34 mouse cellular contexts compared by ENCODE assay signal in the genomic region with DNA sequence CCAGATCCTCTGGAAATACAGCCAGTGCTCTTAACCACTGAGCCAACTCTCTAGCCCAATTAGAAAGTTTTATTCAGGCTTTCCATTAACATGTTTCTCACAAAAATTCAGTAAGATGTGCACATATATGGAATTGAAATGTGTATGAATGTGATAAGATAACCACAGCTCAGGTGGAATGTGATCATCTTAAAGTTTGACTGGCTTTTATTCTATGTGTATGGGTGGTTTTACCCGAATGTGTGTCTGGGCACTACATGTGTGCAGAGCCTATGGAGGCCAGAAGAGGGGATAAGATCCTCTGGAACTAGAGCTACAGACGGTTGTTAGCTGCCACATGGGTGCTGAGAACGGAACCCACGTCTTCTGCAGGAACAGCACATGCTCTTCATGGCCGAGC. TPM values are rescaled to one million over a fixed set of nuclear protein-coding genes. Genes with fewer than 3 reads are reported as not detected.
A peak's percentile ranks its signal among the peaks of the same experiment; 100 is the strongest.
DNase-seq lines count a peak whose midpoint lies in the region; ATAC-seq lines count a peak whose summit lies in the region.
"Had no signal": no experiment of that assay in that cellular context is flagged by ENCODE, and none has a peak within 500 bp of the region (broad histone marks: within the 10 kb centered on the region; RNA-seq: fewer than 3 reads in every experiment).

No protein-coding gene starts in this region.

- WGBS in liver, embryonic 11.5 days = 61% methylated on average over 5 of the region's 5 CpGs
- 58% methylated on average over 5 of the region's 5 CpGs for WGBS in liver, embryonic 13.5 days (ENCODE audit: insufficient replicate concordance)
- whole genome bisulfite sequencing in liver, embryonic 16.5 days (ENCODE audit: insufficient replicate concordance) = 56% methylated on average over 5 of the region's 5 CpGs
- 79% methylated on average over 5 of the region's 5 CpGs for WGBS in forebrain, embryonic 10.5 days

- no peaks in the 10 kb centered on the region for H3K27me3 ChIP-seq in liver, embryonic 11.5 days (replicated peaks; ENCODE audit: control insufficient read depth, insufficient read depth, low read length)
- no peaks in the 10 kb centered on the region for H3K27me3 ChIP-seq in liver, embryonic 13.5 days
- H3K27me3 ChIP-seq in liver, embryonic 16.5 days (ENCODE audit: control insufficient read depth, insufficient read depth, low read depth, low read length) = no peaks in the 10 kb centered on the region
- H3K27me3 ChIP-seq in forebrain, embryonic 10.5 days (ENCODE audit: poor library complexity, severe bottlenecking) = no peaks in the 10 kb centered on the region
- H3K27me3 ChIP-seq: hindbrain, embryonic 12.5 days had no signal

- no peak overlapping the region for H3K4me2 ChIP-seq in liver, embryonic 11.5 days
- H3K4me2 ChIP-seq in liver, embryonic 13.5 days = no peak overlapping the region
- no peak overlapping the region for H3K4me2 ChIP-seq in liver, embryonic 16.5 days (ENCODE audit: low read depth, low read length)
- H3K4me2 ChIP-seq: embryonic facial prominence, embryonic 13.5 days; forebrain, embryonic 12.5 days; forebrain, embryonic 15.5 days; hindbrain, embryonic 12.5 days; hindbrain, embryonic 15.5 days had no signal

- no peak overlapping the region for H3K9ac ChIP-seq in liver, embryonic 11.5 days (ENCODE audit: low read depth, low read length)
- no peak overlapping the region for H3K9ac ChIP-seq in liver, embryonic 13.5 days
- H3K9ac ChIP-seq in liver, embryonic 16.5 days (ENCODE audit: low read depth, low read length) = no peak overlapping the region
- H3K9ac ChIP-seq: embryonic facial prominence, embryonic 13.5 days; forebrain, embryonic 12.5 days; forebrain, embryonic 15.5 days; hindbrain, embryonic 12.5 days; hindbrain, embryonic 15.5 days had no signal

- DNase-seq in liver, embryonic 11.5 days (ENCODE audit: low spot score) = no peak
- no peak for DNase-seq in liver
- DNase-seq in liver, embryonic 13.5 days = no peak
- DNase-seq in gastrocnemius, postnatal 36 days = no peak
- no peak for DNase-seq in spleen, postnatal 14 days (ENCODE audit: low spot score in 2 of 2)
- DNase-seq in forebrain, embryonic 10.5 days (ENCODE audit: extremely low spot score, low spot score) = no peak
- DNase-seq: adrenal gland, adult 2 months; adrenal gland, postnatal 14 days; B cell, adult 2 months; cerebellum, adult 11 months; cerebellum, adult 8-10 months; cerebellum, postnatal 10 days; cerebellum, postnatal 36 days; embryo, embryonic 11 days; gastrocnemius, adult 2 months; gastrocnemius, postnatal 14 days; heart, adult 2 months had no signal

- no peak overlapping the region for H3K27ac ChIP-seq in liver, embryonic 11.5 days (ENCODE audit: low read depth, low read length)
- H3K27ac ChIP-seq in liver, embryonic 13.5 days = peak overlapping the region; percentile 35
- no peak overlapping the region for H3K27ac ChIP-seq in liver, embryonic 16.5 days (ENCODE audit: low read length)
- H3K27ac ChIP-seq in forebrain, embryonic 10.5 days = no peak overlapping the region
- H3K27ac ChIP-seq: embryonic facial prominence, embryonic 10.5 days; embryonic facial prominence, embryonic 13.5 days; forebrain, embryonic 12.5 days; forebrain, embryonic 15.5 days; gastrocnemius, adult 2 months; heart, adult 2 months; heart, embryonic 10.5 days; hindbrain, embryonic 12.5 days; hindbrain, embryonic 15.5 days had no signal

- peak; percentile 62; the same call in 1 of the 2 replicates for ATAC-seq in liver, embryonic 11.5 days (replicated peaks; ENCODE audit: low FRiP score)
- ATAC-seq in liver, embryonic 13.5 days (ENCODE audit: low read depth) = peak; percentile 61; the same call in 1 of the 2 replicates
- ATAC-seq in liver, embryonic 16.5 days (ENCODE audit: low read depth) = peak; percentile 65; the same call in 1 of the 2 replicates
- peak; percentile 67 for ATAC-seq in megakaryocyte-erythroid progenitor cell, adult 5-6 weeks (replicated peaks; ENCODE audit: low FRiP score, low TSS enrichment, poor library complexity, severe bottlenecking)
- ATAC-seq: forebrain, embryonic 15.5 days; Patski had no signal

- intact Hi-C loops in gastrocnemius, postnatal 36 days (cut with DNase I) = no loop called here

- H3K4me3 ChIP-seq in liver, embryonic 11.5 days (ENCODE audit: low read depth, low read length) = no peak overlapping the region
- no peak overlapping the region for H3K4me3 ChIP-seq in liver, embryonic 13.5 days (replicated peaks)
- H3K4me3 ChIP-seq in liver, embryonic 16.5 days (ENCODE audit: low read depth, low read length) = no peak overlapping the region
- H3K4me3 ChIP-seq in forebrain, embryonic 10.5 days = no peak overlapping the region
- H3K4me3 ChIP-seq: embryonic facial prominence, embryonic 10.5 days; embryonic facial prominence, embryonic 13.5 days; forebrain, embryonic 12.5 days; forebrain, embryonic 15.5 days; gastrocnemius, adult 2 months; heart, adult 2 months; heart, embryonic 10.5 days; hindbrain, embryonic 12.5 days; hindbrain, embryonic 15.5 days had no signal

- H3K4me1 ChIP-seq in liver, embryonic 11.5 days (replicated peaks; ENCODE audit: control insufficient read depth, insufficient read depth, low read length) = no peaks in the 10 kb centered on the region; the same call in 1 of the 2 replicates
- H3K4me1 ChIP-seq in liver, embryonic 13.5 days (replicated peaks) = peaks cover 39% of the 10 kb centered on the region
- peaks cover 15% of the 10 kb centered on the region for H3K4me1 ChIP-seq in liver, embryonic 16.5 days (ENCODE audit: control insufficient read depth, low read depth, low read length)
- no peaks in the 10 kb centered on the region for H3K4me1 ChIP-seq in forebrain, embryonic 10.5 days
- H3K4me1 ChIP-seq: embryonic facial prominence, embryonic 10.5 days; embryonic facial prominence, embryonic 13.5 days; forebrain, embryonic 12.5 days; forebrain, embryonic 15.5 days; heart, embryonic 10.5 days; hindbrain, embryonic 12.5 days; hindbrain, embryonic 15.5 days had no signal

- H3K9me3 ChIP-seq in liver, embryonic 11.5 days (ENCODE audit: control insufficient read depth, low read length) = no peaks in the 10 kb centered on the region
- H3K9me3 ChIP-seq in liver, embryonic 13.5 days (replicated peaks) = no peaks in the 10 kb centered on the region
- H3K9me3 ChIP-seq in liver, embryonic 16.5 days (replicated peaks; ENCODE audit: control insufficient read depth, low read length) = no peaks in the 10 kb centered on the region
- H3K9me3 ChIP-seq in forebrain, embryonic 10.5 days = no peaks in the 10 kb centered on the region
- H3K9me3 ChIP-seq: embryonic facial prominence, embryonic 10.5 days; embryonic facial prominence, embryonic 13.5 days; forebrain, embryonic 12.5 days; forebrain, embryonic 15.5 days; G1E; heart, embryonic 10.5 days; hindbrain, embryonic 12.5 days; hindbrain, embryonic 15.5 days had no signal

- no peaks in the 10 kb centered on the region for H3K36me3 ChIP-seq in liver, embryonic 11.5 days (ENCODE audit: control insufficient read depth, insufficient read depth, low read length)
- H3K36me3 ChIP-seq in liver, embryonic 13.5 days = no peaks in the 10 kb centered on the region
- no peaks in the 10 kb centered on the region for H3K36me3 ChIP-seq in liver, embryonic 16.5 days (ENCODE audit: control insufficient read depth, insufficient read depth)
- no peaks in the 10 kb centered on the region for H3K36me3 ChIP-seq in forebrain, embryonic 10.5 days (replicated peaks)
- H3K36me3 ChIP-seq: embryonic facial prominence, embryonic 10.5 days; embryonic facial prominence, embryonic 13.5 days; forebrain, embryonic 12.5 days; forebrain, embryonic 15.5 days; G1E; heart, embryonic 10.5 days; hindbrain, embryonic 12.5 days; hindbrain, embryonic 15.5 days had no signal

RNA-seq across cellular contexts. Expression of a gene that starts 11.2 kb away (rescaled TPM):
- 1.9 and 3.0 TPM in 2 replicates for polyA plus RNA-seq in liver, embryonic 11.5 days (2014; fragmentation: Nextera tagmentation; extraction: Ambion mirVana)
- polyA plus RNA-seq in liver, embryonic 13.5 days (2015; fragmentation: Nextera tagmentation; extraction: Ambion mirVana) = 1.5 and 1.6 TPM in 2 replicates
- 0.30 and 0.56 TPM in 2 replicates for polyA plus RNA-seq in liver, embryonic 16.5 days (2015; fragmentation: Nextera tagmentation; extraction: Ambion mirVana)
- total RNA-seq in megakaryocyte-erythroid progenitor cell, adult 5-6 weeks (2014; fragmentation: Nextera tagmentation) = 1.4 and 1.5 TPM in 2 replicates
- 0.95 and 1.4 TPM in 2 replicates for total RNA-seq in megakaryocyte-erythroid progenitor cell, adult 5-6 weeks (2017)
- total RNA-seq in gastrocnemius, postnatal 36 days (2021) = not detected
- polyA plus RNA-seq in forebrain, embryonic 10.5 days (2016; fragmentation: Nextera tagmentation; extraction: Ambion mirVana) = 0.09 TPM in 1 of 2 replicates, not detected in the other
- total RNA-seq: gastrocnemius, adult 2 months; gastrocnemius, postnatal 14 days; heart, postnatal 25 days; hematopoietic stem cell, adult 5-6 weeks had no signal
- polyA plus RNA-seq: adrenal gland, adult 2 months; cortical plate, adult 2 months; embryonic facial prominence, embryonic 10.5 days; embryonic facial prominence, embryonic 13.5 days; forebrain, embryonic 12.5 days; forebrain, embryonic 15.5 days; heart, adult 2 months; heart, embryonic 10.5 days; heart, embryonic 14.5 days; heart, postnatal 0 days; hindbrain, embryonic 12.5 days; hindbrain, embryonic 15.5 days; intestine, embryonic 14.5 days had no signal

RNA-seq across cellular contexts. Expression of a gene that starts 24.7 kb away (rescaled TPM):
- polyA plus RNA-seq in liver, embryonic 11.5 days (2014; fragmentation: Nextera tagmentation; extraction: Ambion mirVana) = 53.8 and 56.3 TPM in 2 replicates
- 79.5 and 83.1 TPM in 2 replicates for polyA plus RNA-seq in liver, embryonic 13.5 days (2015; fragmentation: Nextera tagmentation; extraction: Ambion mirVana)
- polyA plus RNA-seq in liver, embryonic 16.5 days (2015; fragmentation: Nextera tagmentation; extraction: Ambion mirVana) = 124 and 125 TPM in 2 replicates
- total RNA-seq in megakaryocyte-erythroid progenitor cell, adult 5-6 weeks (2014; fragmentation: Nextera tagmentation) = 43.2 and 68.2 TPM in 2 replicates
- total RNA-seq in megakaryocyte-erythroid progenitor cell, adult 5-6 weeks (2017) = 29.1 and 32.3 TPM in 2 replicates
- total RNA-seq in gastrocnemius, postnatal 36 days (2021) = 10 to 100 TPM; 66.0 to 77.0 TPM
- 24.5 and 26.4 TPM in 2 replicates for polyA plus RNA-seq in forebrain, embryonic 10.5 days (2016; fragmentation: Nextera tagmentation; extraction: Ambion mirVana)

RNA-seq across cellular contexts. Expression of a gene that starts 34.9 kb away (rescaled TPM):
- polyA plus RNA-seq in liver, embryonic 11.5 days (2014; fragmentation: Nextera tagmentation; extraction: Ambion mirVana) = 38.3 and 38.6 TPM in 2 replicates
- 34.6 and 34.9 TPM in 2 replicates for polyA plus RNA-seq in liver, embryonic 13.5 days (2015; fragmentation: Nextera tagmentation; extraction: Ambion mirVana)
- polyA plus RNA-seq in liver, embryonic 16.5 days (2015; fragmentation: Nextera tagmentation; extraction: Ambion mirVana) = 46.3 and 47.3 TPM in 2 replicates
- 20.1 and 35.1 TPM in 2 replicates for total RNA-seq in megakaryocyte-erythroid progenitor cell, adult 5-6 weeks (2014; fragmentation: Nextera tagmentation)
- total RNA-seq in megakaryocyte-erythroid progenitor cell, adult 5-6 weeks (2017) = 15.7 and 34.7 TPM in 2 replicates
- 10 to 100 TPM; 40.3 to 42.1 TPM for total RNA-seq in gastrocnemius, postnatal 36 days (2021)
- 16.6 and 19.0 TPM in 2 replicates for polyA plus RNA-seq in forebrain, embryonic 10.5 days (2016; fragmentation: Nextera tagmentation; extraction: Ambion mirVana)

RNA-seq across cellular contexts. Expression of a gene that starts 50.5 kb away (rescaled TPM):
- 4.3 and 4.9 TPM in 2 replicates for polyA plus RNA-seq in liver, embryonic 11.5 days (2014; fragmentation: Nextera tagmentation; extraction: Ambion mirVana)
- polyA plus RNA-seq in liver, embryonic 13.5 days (2015; fragmentation: Nextera tagmentation; extraction: Ambion mirVana) = 5.1 and 6.0 TPM in 2 replicates
- polyA plus RNA-seq in liver, embryonic 16.5 days (2015; fragmentation: Nextera tagmentation; extraction: Ambion mirVana) = 11.0 and 11.7 TPM in 2 replicates
- total RNA-seq in megakaryocyte-erythroid progenitor cell, adult 5-6 weeks (2014; fragmentation: Nextera tagmentation) = not detected in 2 replicates
- not detected in 2 replicates for total RNA-seq in megakaryocyte-erythroid progenitor cell, adult 5-6 weeks (2017)
- total RNA-seq in gastrocnemius, postnatal 36 days (2021) = 1 to 10 TPM; 3.3 to 3.8 TPM
- polyA plus RNA-seq in forebrain, embryonic 10.5 days (2016; fragmentation: Nextera tagmentation; extraction: Ambion mirVana) = 0.17 and 0.36 TPM in 2 replicates
- total RNA-seq: hematopoietic stem cell, adult 5-6 weeks had no signal
- polyA plus RNA-seq: cortical plate, adult 2 months; heart, embryonic 14.5 days had no signal
